Mouse (Mus musculus) heart, adult 2 months (tissue): ENCODE results near the gene Hmga1. TPM values are rescaled to one million over a fixed set of nuclear protein-coding genes. Genes with fewer than 3 reads are reported as not detected.

Experiments used
- DNase-seq, 2 experiments: peaks; one replicate each; pipeline ENCODE4 v3.0.0; 2021
- H3K27ac ChIP-seq: fragments of 200-600 bp; 2 replicates; pipeline ENCODE4 v1.8.1; 2022
- H3K27me3 ChIP-seq: fragments of 200-500 bp; 2 replicates; pipeline ENCODE4 v1.6.1; 2012; ENCODE audit warnings: mild to moderate bottlenecking, low read length, inconsistent platforms, mixed read lengths; ENCODE audit not compliant: control insufficient read depth, insufficient read depth
- H3K36me3 ChIP-seq: fragments of 200-500 bp; 2 replicates; pipeline ENCODE4 v1.6.1; 2012; ENCODE audit warnings: low read length, inconsistent platforms; ENCODE audit not compliant: control insufficient read depth, insufficient read depth
- H3K4me1 ChIP-seq: fragments of 200-500 bp; 2 replicates; pipeline ENCODE4 v1.6.1; 2011; ENCODE audit warnings: low read length; ENCODE audit not compliant: control insufficient read depth, insufficient read depth
- H3K4me3 ChIP-seq: fragments of 200-600 bp; 2 replicates; pipeline ENCODE4 v1.8.1; 2022
- H3K79me2 ChIP-seq: fragments of 200-500 bp; replicated peaks from 2 replicates; pipeline ENCODE4 v1.6.1; 2012; ENCODE audit warnings: mild to moderate bottlenecking, inconsistent platforms, low read length, moderate library complexity, mixed read lengths; ENCODE audit not compliant: control insufficient read depth, insufficient read depth
- H3K9ac ChIP-seq: fragments of 200-500 bp; 2 replicates; pipeline ENCODE4 v1.6.1; 2012; ENCODE audit warnings: low read depth, mild to moderate bottlenecking, control low read depth, inconsistent platforms, low read length, mixed read lengths
- CTCF ChIP-seq: fragments of 200-600 bp; IDR thresholded peaks from 2 replicates; pipeline ENCODE4 v1.8.1; 2022; ENCODE audit warnings: antibody characterized with exemption, mild to moderate bottlenecking, moderate library complexity
- EP300 ChIP-seq: fragments of 200-500 bp; IDR thresholded peaks from 2 replicates; pipeline ENCODE4 v1.6.1; 2011; ENCODE audit warnings: low read depth, low read length, control low read depth; ENCODE audit not compliant: insufficient read depth
- POLR2A ChIP-seq: fragments of 200-500 bp; IDR thresholded peaks from 2 replicates; pipeline ENCODE4 v1.6.1; 2011; ENCODE audit warnings: mild to moderate bottlenecking, low read depth, low read length, control low read depth; ENCODE audit not compliant: insufficient read depth
- WGBS: fragments of 180-500 bp; shearing (Covaris S2); methylation state at CpG from one replicate; pipeline ENCODE4 v1.1.7; 2018; 5-methylcytosine and 5-hydroxymethylcytosine counted together
- intact Hi-C: fragments of 180-260 bp; cut with DNase I; formaldehyde crosslinking; loops from one replicate; pipeline ENCODE4 v1.15.1; 2025
- polyA plus RNA-seq: library from polyadenylated mRNA; depleted of rRNA; stranded (reverse); fragments of >200 nt; gene quantifications from 2 replicates; pipeline ENCODE4 v1.2.3, GENCODE M21; 2012
- total RNA-seq, 2 experiments: library from RNA; stranded (reverse); gene quantifications; 2 replicates each; pipeline ENCODE4 v1.2.3; 2021

The Hmga1 gene
- total and polyA plus RNA-seq, 3 experiments: 47.5 to 73.8 (median 48.2) TPM

DNA sequence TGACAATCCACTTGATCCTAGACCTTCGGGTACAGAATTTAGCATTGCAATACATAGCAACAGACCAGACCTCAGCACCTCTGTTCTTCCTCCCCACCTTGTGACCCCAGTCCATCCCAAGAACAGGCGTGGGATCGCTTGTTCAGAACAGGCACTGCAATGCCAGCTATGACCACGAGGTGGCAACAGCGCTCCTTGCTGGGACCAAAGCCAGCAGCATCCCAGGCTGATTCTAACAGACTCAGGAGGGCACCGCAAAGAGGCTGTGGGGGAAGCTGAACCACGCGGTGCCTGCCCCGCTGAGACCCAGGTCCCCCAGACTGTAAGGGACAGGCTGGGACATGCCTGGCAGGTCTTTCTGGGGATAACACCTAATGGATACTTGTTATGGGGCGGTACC, 21.6 kb upstream of the Hmga1 start:
- TF ChIP-seq EP300 (peak; percentile 93), CTCF (no peak; the same call in 1 of the 2 replicates), POLR2A (no peak)
- Histone ChIP-seq H3K4me1 (no peaks in the 10 kb centered on the region), H3K36me3 (no peaks in the 10 kb centered on the region), H3K27ac (no peak overlapping the region), H3K4me3 (no peak overlapping the region), H3K79me2 (no peaks in the 10 kb centered on the region), H3K27me3 (no peaks in the 10 kb centered on the region), H3K9ac (no peak overlapping the region)
- 3% methylated on average over 10 of the region's 10 CpGs for WGBS
- intact Hi-C loops: loop anchor here (2.0 kb wide), 2 partner anchors 30 to 94 kb away; partner anchors contain the start of gene AI413582
- peak; percentile 82 to 93 for DNase-seq

DNA sequence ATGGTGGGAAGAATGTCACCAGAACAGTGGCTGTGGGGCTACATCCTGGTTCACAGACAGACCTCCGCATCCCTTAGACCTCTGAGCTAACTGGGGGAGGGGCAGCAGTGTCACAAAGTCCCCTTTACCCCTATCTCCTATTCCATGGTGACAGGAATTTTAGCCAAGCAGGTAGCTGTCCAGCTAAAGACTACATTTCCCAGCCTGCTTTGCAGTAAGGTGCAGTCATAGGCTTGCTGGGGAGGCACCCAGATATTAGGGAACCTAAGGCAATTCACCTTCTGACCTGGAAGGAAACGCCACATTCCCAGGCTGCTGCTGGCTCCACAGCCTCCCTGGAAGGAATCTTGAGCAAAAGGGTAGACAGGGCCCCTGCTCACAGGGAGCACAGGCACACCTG, 15.0 kb upstream of the Hmga1 start:
- DNase-seq: no peak
- intact Hi-C loops: no loop called here

DNA sequence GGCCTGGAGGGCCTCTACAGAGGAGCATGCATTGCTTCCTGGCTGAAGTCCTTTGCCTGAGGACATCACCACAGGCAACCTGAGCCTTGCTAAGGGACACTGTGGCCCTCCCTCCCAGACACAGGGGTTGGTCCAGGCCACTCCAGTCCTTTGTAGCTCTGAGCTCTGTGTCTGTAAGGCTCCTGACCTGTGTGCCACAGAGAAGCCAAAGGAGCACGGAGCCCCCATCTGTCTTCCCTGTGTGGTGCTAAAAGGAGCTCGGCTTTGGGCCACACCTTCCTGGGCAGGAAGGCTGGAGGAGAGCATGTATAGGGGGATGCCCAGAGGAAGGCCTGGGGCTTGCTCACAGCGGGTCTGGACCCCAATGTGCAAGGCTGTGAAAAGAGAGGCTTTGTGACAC, 14.3 kb upstream of the Hmga1 start:
- WGBS: 92% methylated on average over 3 of the region's 3 CpGs

More for the DNA sequence above, 15.0 kb upstream of the Hmga1 start:
- H3K4me3 ChIP-seq: no peak overlapping the region
- no peak overlapping the region for H3K27ac ChIP-seq
- H3K27me3 ChIP-seq: no peaks in the 10 kb centered on the region
- H3K4me1 ChIP-seq: no peaks in the 10 kb centered on the region
- no peaks in the 10 kb centered on the region for H3K36me3 ChIP-seq
- H3K79me2 ChIP-seq: no peaks in the 10 kb centered on the region
- WGBS: 65% methylated on average over 2 of the region's 2 CpGs
- no peak for TF ChIP-seq POLR2A
- TF ChIP-seq CTCF: no peak
- no peak for TF ChIP-seq EP300
- H3K9ac ChIP-seq: no peak overlapping the region

DNA sequence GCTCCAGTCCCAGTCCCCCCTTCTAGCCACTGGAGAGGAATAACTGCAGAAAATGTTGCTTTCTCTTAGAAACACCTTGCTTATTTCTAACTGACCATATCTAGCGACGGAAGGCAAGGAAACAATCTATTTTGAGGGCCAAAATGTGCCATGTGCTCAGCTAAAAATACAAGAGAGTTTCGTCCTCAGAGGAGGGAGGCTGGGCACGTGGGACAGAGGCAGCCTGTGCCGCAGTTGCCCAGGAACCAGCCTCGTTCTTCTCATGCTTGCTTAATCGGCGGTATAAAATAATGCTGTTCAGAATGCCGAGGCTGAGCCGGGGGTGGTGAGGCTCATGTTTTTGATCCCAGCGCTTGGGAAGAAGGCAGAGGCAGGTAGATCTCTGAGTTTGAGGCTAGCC, 11.7 kb upstream of the Hmga1 start:
- WGBS: 63% methylated on average over 11 of the region's 11 CpGs
- TF ChIP-seq EP300 (no peak), POLR2A (no peak), CTCF (no peak)
- H3K36me3 ChIP-seq: no peaks in the 10 kb centered on the region
- DNase-seq: no peak
- no peak overlapping the region for H3K4me3 ChIP-seq
- H3K4me1 ChIP-seq: no peaks in the 10 kb centered on the region
- H3K27me3 ChIP-seq: no peaks in the 10 kb centered on the region
- no peak overlapping the region for H3K27ac ChIP-seq
- intact Hi-C loops: no loop called here
- H3K9ac ChIP-seq: no peak overlapping the region
- no peaks in the 10 kb centered on the region for H3K79me2 ChIP-seq

More for the DNA sequence above, 14.3 kb upstream of the Hmga1 start:
- intact Hi-C loops: no loop called here
- DNase-seq: no peak
- Histone ChIP-seq H3K27ac (no peak overlapping the region), H3K9ac (no peak overlapping the region), H3K4me1 (no peaks in the 10 kb centered on the region), H3K27me3 (no peaks in the 10 kb centered on the region), H3K36me3 (no peaks in the 10 kb centered on the region), H3K4me3 (no peak overlapping the region), H3K79me2 (no peaks in the 10 kb centered on the region)
- no peak for TF ChIP-seq CTCF
- no peak for TF ChIP-seq EP300
- TF ChIP-seq POLR2A: no peak

DNA sequence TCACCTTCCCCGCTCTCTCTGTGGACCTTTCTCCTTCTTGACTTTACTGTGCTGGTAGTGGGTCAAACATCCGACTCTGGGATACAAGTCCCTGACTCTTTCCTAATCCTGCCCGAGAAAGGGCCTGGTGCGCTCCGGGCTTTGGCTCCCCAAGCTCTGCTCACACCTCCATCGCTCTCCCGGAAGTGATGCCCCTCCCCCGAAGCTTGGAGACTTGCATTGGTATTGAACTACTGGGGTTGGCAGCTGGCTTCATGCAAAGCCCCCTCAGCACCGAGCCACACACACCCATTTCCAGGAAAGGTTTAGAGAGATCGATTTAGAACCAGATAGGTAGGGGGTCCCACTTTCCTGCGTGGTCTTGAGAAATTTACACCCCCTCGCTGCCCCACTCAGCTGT, 10.3 kb upstream of the Hmga1 start:
- Histone ChIP-seq H3K4me3 (no peak overlapping the region), H3K79me2 (no peaks in the 10 kb centered on the region), H3K27ac (no peak overlapping the region), H3K4me1 (no peaks in the 10 kb centered on the region), H3K9ac (no peak overlapping the region), H3K36me3 (no peaks in the 10 kb centered on the region), H3K27me3 (no peaks in the 10 kb centered on the region)
- DNase-seq: no peak
- intact Hi-C loops: loop anchor here (5.0 kb wide), 1 partner anchor 216 kb away; no protein-coding TSS in a partner anchor
- TF ChIP-seq EP300: no peak
- TF ChIP-seq POLR2A: no peak
- TF ChIP-seq CTCF: no peak
- WGBS: 53% methylated on average over 12 of the region's 12 CpGs

DNA sequence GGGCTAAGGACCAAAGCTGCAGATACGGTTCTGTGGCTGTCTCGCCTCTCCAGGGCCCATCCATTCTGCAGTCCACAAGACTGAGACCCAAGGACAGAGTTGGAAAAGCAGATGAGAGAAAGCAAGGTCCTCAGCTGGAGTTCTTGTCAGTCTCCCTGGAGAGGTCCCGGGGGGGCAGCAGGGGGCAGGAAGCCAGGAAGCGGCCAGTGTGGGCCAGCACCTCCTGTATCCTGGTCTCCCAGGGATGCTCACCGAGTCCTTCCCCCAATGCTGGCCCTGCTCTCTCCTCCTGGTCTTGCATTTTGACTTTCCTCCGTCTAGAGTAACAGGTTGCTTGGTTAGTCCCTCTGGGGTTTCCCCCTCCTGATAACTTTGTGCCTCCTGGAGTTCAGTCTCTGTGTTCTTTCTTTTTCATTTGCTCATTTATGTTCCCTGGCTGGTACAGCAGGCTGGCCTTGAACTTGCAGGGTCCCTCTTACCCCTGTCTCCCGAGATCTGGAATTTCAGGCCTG, 9.7 kb upstream of the Hmga1 start:
- DNase-seq: no peak
- intact Hi-C loops: loop anchor here (5.0 kb wide), 1 partner anchor 216 kb away; no protein-coding TSS in a partner anchor
- 49% methylated on average over 7 of the region's 7 CpGs for WGBS
- Histone ChIP-seq H3K27ac (no peak overlapping the region), H3K79me2 (no peaks in the 10 kb centered on the region), H3K9ac (no peak overlapping the region), H3K27me3 (no peaks in the 10 kb centered on the region), H3K36me3 (no peaks in the 10 kb centered on the region), H3K4me3 (no peak overlapping the region), H3K4me1 (no peaks in the 10 kb centered on the region)
- no peak for TF ChIP-seq CTCF
- TF ChIP-seq POLR2A: no peak
- no peak for TF ChIP-seq EP300
